Mouse (Mus musculus): ENCODE results near the gene Sipa1l2.

GRCm38 (mm10) chr8:125533709-125534108, 35.9 kb downstream of the Sipa1l2 start:
- TF ChIP-seq CTCF (conservative IDR thresholded peaks at IDR 0.05; ENCODE audit: low read length) (no peak), NANOG (IDR thresholded peaks at IDR 0.05; ENCODE audit: borderline replicate concordance, low read length) (no peak), POU5F1 (IDR thresholded peaks at IDR 0.05; ENCODE audit: borderline replicate concordance, low read length) (no peak)
